Mouse (Mus musculus) limb, embryonic 10.5 days (tissue): ENCODE measurements around the gene Aknad1. TPM values are rescaled to one million over a fixed set of nuclear protein-coding genes. Genes with fewer than 3 reads are reported as not detected.

Source experiments
- DNase-seq: peaks from one replicate; pipeline ENCODE4 v3.0.0-alpha.2; 2017; ENCODE audit warnings: low spot score
- H3K27ac ChIP-seq: fragments of 300-500 bp; sonication (generic); 2 replicates; pipeline ENCODE4 v1.5.1; 2016; ENCODE audit warnings: mild to moderate bottlenecking
- H3K27me3 ChIP-seq: fragments of 300-500 bp; sonication (generic); 2 replicates; pipeline ENCODE4 v1.6.1; 2016; ENCODE audit warnings: low read depth, mild to moderate bottlenecking; ENCODE audit not compliant: poor library complexity, severe bottlenecking
- H3K36me3 ChIP-seq: fragments of 300-500 bp; sonication (generic); 2 replicates; pipeline ENCODE4 v1.6.1; 2016; ENCODE audit warnings: mild to moderate bottlenecking, moderate library complexity
- H3K4me1 ChIP-seq: fragments of 300-500 bp; sonication (generic); 2 replicates; pipeline ENCODE4 v1.6.1; 2016
- H3K4me3 ChIP-seq: fragments of 300-500 bp; sonication (generic); 2 replicates; pipeline ENCODE4 v1.5.1; 2016; ENCODE audit warnings: mild to moderate bottlenecking, moderate library complexity
- H3K9me3 ChIP-seq: fragments of 300-500 bp; sonication (generic); replicated peaks from 2 replicates; pipeline ENCODE4 v1.6.1; 2016; ENCODE audit warnings: mild to moderate bottlenecking
- WGBS: fragments of 180-500 bp; shearing (Covaris S2); methylation state at CpG from one replicate; pipeline ENCODE4 v1.1.7; 2016; 5-methylcytosine and 5-hydroxymethylcytosine counted together
- polyA plus RNA-seq: library from polyadenylated mRNA; unstranded; fragments of >200 nt; fragmentation: Nextera tagmentation; extraction: Ambion mirVana; gene quantifications from 2 replicates; pipeline ENCODE4 v1.2.1, GENCODE M21; 2016

The Aknad1 gene
- polyA plus RNA-seq, 1 experiment from 2014 or later: 0.10 TPM

- Histone ChIP-seq H3K27ac (peak overlapping the region; percentile 98), H3K27me3 (no peaks in the 10 kb centered on the region), H3K36me3 (peaks cover 11% of the 10 kb centered on the region), H3K9me3 (no peaks in the 10 kb centered on the region), H3K4me1 (peaks cover 29% of the 10 kb centered on the region), H3K4me3 (peak overlapping the region; percentile 82)
- WGBS: under 1% methylated on average over 44 of the region's 44 CpGs
- peak; percentile 48 for DNase-seq
Observed at GRCm38 (mm10) chr3:108721076-108721991, 18.1 kb upstream of the Aknad1 start.

- no peaks in the 10 kb centered on the region for H3K9me3 ChIP-seq
- peak within 1 kb of the TSS; percentile 82 for H3K4me3 ChIP-seq
- WGBS: 5% methylated on average over 53 of the region's 53 CpGs
- peaks cover 8% of the 10 kb centered on the region; the same call in 1 of the 2 replicates for H3K36me3 ChIP-seq
- peak within 1 kb of the TSS; percentile 98 for H3K27ac ChIP-seq
- no peaks in the 10 kb centered on the region for H3K27me3 ChIP-seq
- peaks cover 29% of the 10 kb centered on the region for H3K4me1 ChIP-seq
- peak; percentile 98 for DNase-seq
Observed at GRCm38 (mm10) chr3:108722036-108722872, 17.2 kb upstream of the Aknad1 start, which contains the start of gene Gpsm2. Gene Gpsm2, minus strand, starts transcription at chr3:108722309.

- Histone ChIP-seq H3K9me3 (no peaks in the 10 kb centered on the region), H3K27me3 (no peaks in the 10 kb centered on the region), H3K4me1 (peaks cover 15% of the 10 kb centered on the region), H3K36me3 (no peaks in the 10 kb centered on the region), H3K4me3 (no peak overlapping the region), H3K27ac (no peak overlapping the region)
- peak; percentile 12 for DNase-seq
- WGBS: 90% methylated on average over 7 of the region's 7 CpGs
Observed at GRCm38 (mm10) chr3:108726413-108726812, 13.0 kb upstream of the Aknad1 start.

DNA sequence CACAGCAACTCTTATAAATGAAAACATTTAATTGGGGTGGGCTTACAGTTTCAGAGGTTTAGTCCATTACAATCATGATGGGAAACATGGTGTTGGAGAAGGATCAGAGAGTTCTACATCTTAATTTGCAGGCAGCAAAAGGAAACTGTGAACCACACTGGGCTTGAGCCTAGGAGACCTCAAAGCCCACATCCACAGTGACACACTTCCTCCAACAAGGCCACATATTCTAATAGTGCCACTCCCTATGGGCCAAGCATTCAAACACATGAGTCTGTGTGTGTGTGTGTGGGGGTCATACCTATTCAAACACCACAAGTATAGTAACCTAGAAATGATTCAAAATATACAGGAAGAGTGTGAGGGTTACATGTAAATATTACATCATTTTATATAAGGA, 12.1 kb upstream of the Aknad1 start:
- no peaks in the 10 kb centered on the region for H3K27me3 ChIP-seq
- no peaks in the 10 kb centered on the region for H3K36me3 ChIP-seq
- H3K4me1 ChIP-seq: peaks cover 14% of the 10 kb centered on the region
- H3K9me3 ChIP-seq: no peaks in the 10 kb centered on the region
- no peak for DNase-seq
- no peak overlapping the region for H3K27ac ChIP-seq
- no peak overlapping the region for H3K4me3 ChIP-seq

- peak; percentile 0 for DNase-seq
- H3K9me3 ChIP-seq: no peaks in the 10 kb centered on the region
- H3K4me3 ChIP-seq: no peak overlapping the region
- H3K27ac ChIP-seq: no peak overlapping the region
- H3K27me3 ChIP-seq: no peaks in the 10 kb centered on the region
- WGBS: 94% methylated on average over 3 of the region's 3 CpGs
- H3K36me3 ChIP-seq: no peaks in the 10 kb centered on the region
- peaks cover 12% of the 10 kb centered on the region for H3K4me1 ChIP-seq
Observed at GRCm38 (mm10) chr3:108727776-108728175, 11.7 kb upstream of the Aknad1 start.

DNA sequence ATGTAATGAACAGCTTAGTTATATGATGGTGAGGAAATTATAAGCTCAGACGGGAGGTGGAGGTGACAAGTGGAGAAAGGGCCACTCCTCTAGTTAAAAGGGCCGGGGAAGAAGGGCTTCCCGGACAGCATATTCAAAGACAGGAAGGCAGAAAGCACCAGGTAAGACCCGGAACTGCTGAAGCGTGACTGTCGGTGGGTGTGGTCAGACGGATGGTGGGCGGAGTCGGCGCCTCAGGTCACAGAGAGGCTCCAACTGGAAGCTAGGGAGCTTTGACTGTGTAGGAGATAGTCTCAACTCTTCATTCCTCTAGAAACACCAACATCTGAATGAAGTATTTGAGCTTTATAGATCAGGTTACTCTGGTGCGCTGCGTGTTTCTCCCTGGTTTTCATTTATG, 9.1 kb upstream of the Aknad1 start:
- Histone ChIP-seq H3K27ac (no peak overlapping the region), H3K27me3 (no peaks in the 10 kb centered on the region), H3K36me3 (no peaks in the 10 kb centered on the region), H3K4me1 (peaks cover 16% of the 10 kb centered on the region; the same call in 1 of the 2 replicates), H3K4me3 (no peak overlapping the region), H3K9me3 (0 out of 2 replicates have a peak, but pooled peaks cover 3% of the 10 kb centered on the region)
- WGBS: 28% methylated on average over 12 of the region's 12 CpGs
- DNase-seq: peak; percentile 31

- Histone ChIP-seq H3K4me1 (peaks cover 32% of the 10 kb centered on the region), H3K27me3 (no peaks in the 10 kb centered on the region; the same call in 1 of the 2 replicates), H3K36me3 (no peaks in the 10 kb centered on the region), H3K27ac (no peak overlapping the region), H3K9me3 (0 out of 2 replicates have a peak, but pooled peaks cover 3% of the 10 kb centered on the region), H3K4me3 (no peak overlapping the region)
- WGBS: 86% methylated on average over 3 of the region's 3 CpGs
- DNase-seq: no peak
Observed at GRCm38 (mm10) chr3:108737761-108738160, 1.7 kb upstream of the Aknad1 start.

DNA sequence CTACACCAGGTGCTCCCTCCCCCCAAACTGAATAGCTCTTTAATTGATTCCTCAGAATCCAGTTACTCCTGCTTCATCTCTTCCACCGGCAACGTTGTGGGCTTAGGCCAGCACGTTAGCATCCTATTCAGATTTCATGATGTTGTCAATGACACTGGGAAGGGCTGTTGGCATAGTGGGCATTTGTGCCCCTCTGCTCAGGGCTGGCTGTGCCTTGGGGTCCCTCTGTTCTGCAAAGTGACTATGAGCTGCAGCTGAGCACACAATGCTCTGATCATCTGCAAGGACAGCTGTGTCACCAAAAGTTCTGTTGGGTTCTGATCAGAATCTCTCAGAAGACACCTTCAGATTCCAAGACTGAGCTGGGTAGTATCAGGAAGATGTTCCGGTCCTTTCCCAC, 4.6 kb downstream of the Aknad1 start:
- WGBS: 84% methylated on average over 4 of the region's 4 CpGs
- H3K4me3 ChIP-seq: no peak overlapping the region
- no peaks in the 10 kb centered on the region for H3K9me3 ChIP-seq
- no peaks in the 10 kb centered on the region for H3K36me3 ChIP-seq
- no peak overlapping the region for H3K27ac ChIP-seq
- H3K27me3 ChIP-seq: no peaks in the 10 kb centered on the region
- peaks cover 36% of the 10 kb centered on the region for H3K4me1 ChIP-seq
- no peak for DNase-seq

DNA sequence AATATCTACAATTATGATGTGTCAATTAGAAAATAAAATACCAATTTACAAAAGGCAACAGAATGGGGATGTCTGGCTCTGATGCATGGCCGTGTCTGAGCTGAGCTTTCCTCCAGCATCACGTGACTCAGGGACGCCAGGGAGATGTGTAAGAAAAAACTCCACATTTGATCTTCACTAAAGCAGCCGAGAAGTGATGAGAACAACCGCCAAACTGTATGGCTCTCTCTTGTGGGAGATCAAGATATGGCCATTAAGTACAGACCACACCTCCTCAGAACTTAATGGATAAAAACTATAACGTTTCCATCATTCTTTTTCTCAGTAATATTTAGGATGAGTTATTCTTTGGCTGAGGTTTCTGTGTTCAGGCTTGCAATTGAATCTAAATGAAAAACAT, 11.6 kb downstream of the Aknad1 start:
- H3K36me3 ChIP-seq: no peaks in the 10 kb centered on the region
- no peak overlapping the region for H3K27ac ChIP-seq
- H3K27me3 ChIP-seq: no peaks in the 10 kb centered on the region
- DNase-seq: no peak
- 54% methylated on average over 6 of the region's 6 CpGs for WGBS
- no peak overlapping the region for H3K4me3 ChIP-seq
- H3K9me3 ChIP-seq: no peaks in the 10 kb centered on the region
- peaks cover 12% of the 10 kb centered on the region for H3K4me1 ChIP-seq

- H3K4me3 ChIP-seq: no peak overlapping the region
- DNase-seq: no peak
- H3K4me1 ChIP-seq: peaks cover 10% of the 10 kb centered on the region
- no peaks in the 10 kb centered on the region for H3K36me3 ChIP-seq
- H3K27me3 ChIP-seq: no peaks in the 10 kb centered on the region
- 88% methylated on average over 6 of the region's 6 CpGs for WGBS
- H3K9me3 ChIP-seq: no peaks in the 10 kb centered on the region
- H3K27ac ChIP-seq: peak overlapping the region; percentile 21; the same call in 1 of the 2 replicates
Observed at GRCm38 (mm10) chr3:108751691-108752090, 12.2 kb downstream of the Aknad1 start.

DNA sequence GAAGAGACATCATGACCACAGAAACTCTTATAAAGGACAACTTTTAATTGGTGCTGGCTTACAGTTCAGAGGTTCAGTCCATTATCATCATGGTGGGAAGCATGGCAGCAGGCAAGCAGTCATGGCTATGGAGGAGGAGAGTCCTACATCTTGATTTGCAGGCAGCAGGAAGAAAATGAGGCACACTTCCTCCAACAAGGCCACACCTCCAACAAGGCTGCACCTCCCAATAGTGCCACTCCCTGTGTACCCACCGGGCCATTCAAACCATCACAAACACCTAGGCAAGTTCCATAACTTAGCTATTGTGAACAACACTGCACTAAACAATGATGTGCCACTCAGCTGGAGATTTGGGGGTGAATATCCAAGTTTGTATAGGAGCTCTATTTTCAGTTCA, 15.1 kb downstream of the Aknad1 start:
- Histone ChIP-seq H3K36me3 (no peaks in the 10 kb centered on the region), H3K4me1 (peaks cover 10% of the 10 kb centered on the region), H3K9me3 (no peaks in the 10 kb centered on the region), H3K27me3 (no peaks in the 10 kb centered on the region), H3K27ac (no peak overlapping the region), H3K4me3 (no peak overlapping the region)
- 84% methylated on average over 1 of the region's 1 CpGs for WGBS
- no peak for DNase-seq

DNA sequence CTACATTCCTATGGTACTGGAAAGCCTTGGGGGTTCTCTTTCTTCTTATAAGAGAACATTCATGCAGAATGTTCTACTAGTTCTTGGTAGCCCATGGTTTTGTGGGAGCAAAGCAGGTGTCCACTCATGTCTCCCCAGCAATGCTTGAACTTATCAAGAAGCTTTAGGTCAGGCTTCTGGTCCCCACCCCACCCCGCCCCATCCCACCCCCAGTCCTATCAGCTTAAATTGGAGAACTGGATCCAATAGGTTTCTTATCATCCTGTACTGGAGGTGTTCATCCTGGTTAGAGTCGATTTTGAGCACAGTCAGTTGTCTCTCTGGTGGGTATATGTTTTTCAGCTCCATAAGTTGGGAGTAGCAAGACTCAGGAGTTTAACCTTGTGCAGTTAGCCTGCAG, 16.1 kb downstream of the Aknad1 start:
- Histone ChIP-seq H3K9me3 (no peaks in the 10 kb centered on the region), H3K27me3 (no peaks in the 10 kb centered on the region), H3K4me3 (no peak overlapping the region), H3K27ac (no peak overlapping the region), H3K4me1 (peaks cover 10% of the 10 kb centered on the region), H3K36me3 (no peaks in the 10 kb centered on the region)
- DNase-seq: no peak
- 88% methylated on average over 2 of the region's 2 CpGs for WGBS

DNA sequence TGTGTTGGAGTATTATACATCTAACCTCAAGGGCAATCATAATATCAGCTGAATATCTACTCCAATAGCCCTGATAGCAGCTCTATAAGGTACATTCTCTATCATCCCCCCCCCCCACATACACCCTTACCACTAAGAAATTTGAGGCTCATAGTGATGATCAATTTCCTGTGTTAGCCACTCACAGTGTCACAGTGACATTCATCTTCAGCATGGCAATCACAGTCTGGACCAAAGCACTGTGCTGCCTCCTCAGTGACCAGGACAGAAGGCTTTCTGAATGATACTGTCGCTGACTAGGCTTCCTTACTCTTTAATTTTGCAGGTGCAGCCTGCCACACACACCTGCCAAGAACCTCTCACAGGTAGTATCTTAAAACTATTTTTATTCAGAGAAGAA, 16.7 kb downstream of the Aknad1 start:
- H3K27me3 ChIP-seq: no peaks in the 10 kb centered on the region
- no peak overlapping the region for H3K4me3 ChIP-seq

More for the DNA sequence above, 16.7 kb downstream of the Aknad1 start:
- Histone ChIP-seq H3K9me3 (no peaks in the 10 kb centered on the region), H3K36me3 (no peaks in the 10 kb centered on the region), H3K27ac (no peak overlapping the region), H3K4me1 (peaks cover 8% of the 10 kb centered on the region)
- WGBS: 88% methylated on average over 1 of the region's 1 CpGs
- DNase-seq: no peak
